Mouse (Mus musculus) splenic B cell, adult 2 months (primary cell): ENCODE results near the gene St6galnac4.

Source experiments
- DNase-seq: peaks from one replicate; pipeline ENCODE4 v3.0.0-alpha.2; 2011; ENCODE audit warnings: low read depth, low spot score
- H3K27me3 ChIP-seq: 2 replicates; pipeline ENCODE4 v1.6.1; 2012; ENCODE audit warnings: mild to moderate bottlenecking, low read length, moderate library complexity, mixed read lengths; ENCODE audit not compliant: control insufficient read depth, poor library complexity, insufficient read depth, severe bottlenecking
- H3K36me3 ChIP-seq: 2 replicates; pipeline ENCODE4 v1.6.1; 2012; ENCODE audit warnings: mild to moderate bottlenecking, low read length, moderate library complexity, mixed read lengths; ENCODE audit not compliant: control insufficient read depth, poor library complexity, insufficient read depth, severe bottlenecking

Gene St6galnac4

DNA sequence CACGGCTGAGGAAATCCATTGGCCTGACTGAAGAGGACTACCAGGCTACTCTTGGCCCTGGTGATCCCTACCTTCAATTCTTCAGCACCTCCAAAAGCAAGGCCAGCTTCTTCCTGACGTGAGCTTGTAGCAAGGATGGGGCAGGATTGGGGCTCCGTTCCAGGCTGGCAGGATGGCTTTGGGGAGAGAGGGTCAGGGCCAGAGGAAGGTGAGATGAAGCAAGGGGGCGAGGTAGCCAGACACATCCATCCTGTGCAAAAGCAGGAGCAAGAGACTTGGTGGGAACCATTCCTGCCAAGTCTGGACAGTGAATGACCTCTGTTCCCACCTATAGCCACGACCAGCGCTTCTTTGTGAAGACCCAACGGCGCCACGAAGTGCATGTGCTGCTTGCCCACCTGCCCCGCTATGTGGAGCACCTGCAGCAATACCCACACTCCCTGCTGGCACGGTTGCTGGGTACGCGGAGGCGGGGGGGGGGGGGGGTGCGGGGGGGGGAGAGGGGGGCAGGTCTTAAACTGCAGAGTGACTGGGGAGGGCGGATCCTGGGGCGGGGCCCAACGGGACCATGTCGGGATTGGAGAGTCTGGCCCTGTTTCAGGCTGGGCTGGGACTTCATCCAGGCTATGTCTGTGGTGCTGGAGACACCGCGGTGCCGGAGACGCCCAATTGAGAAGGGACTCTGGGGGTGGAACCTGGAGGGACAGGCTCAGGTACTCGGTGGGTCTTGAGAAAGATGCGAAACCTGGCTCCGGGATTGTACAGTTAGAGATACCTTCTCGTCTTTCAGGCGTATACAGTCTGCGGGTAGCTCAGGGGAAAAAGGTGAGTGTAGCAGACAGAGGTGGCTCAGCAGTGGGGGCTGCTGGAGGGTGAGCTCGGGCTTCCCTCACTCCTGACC lies 8.5 kb upstream of the St6galnac4 start:
- DNase-seq, result no peak
- H3K36me3 ChIP-seq, result no peaks in the 10 kb centered on the region; the same call in 1 of the 2 replicates
- no peaks in the 10 kb centered on the region for H3K27me3 ChIP-seq

DNA sequence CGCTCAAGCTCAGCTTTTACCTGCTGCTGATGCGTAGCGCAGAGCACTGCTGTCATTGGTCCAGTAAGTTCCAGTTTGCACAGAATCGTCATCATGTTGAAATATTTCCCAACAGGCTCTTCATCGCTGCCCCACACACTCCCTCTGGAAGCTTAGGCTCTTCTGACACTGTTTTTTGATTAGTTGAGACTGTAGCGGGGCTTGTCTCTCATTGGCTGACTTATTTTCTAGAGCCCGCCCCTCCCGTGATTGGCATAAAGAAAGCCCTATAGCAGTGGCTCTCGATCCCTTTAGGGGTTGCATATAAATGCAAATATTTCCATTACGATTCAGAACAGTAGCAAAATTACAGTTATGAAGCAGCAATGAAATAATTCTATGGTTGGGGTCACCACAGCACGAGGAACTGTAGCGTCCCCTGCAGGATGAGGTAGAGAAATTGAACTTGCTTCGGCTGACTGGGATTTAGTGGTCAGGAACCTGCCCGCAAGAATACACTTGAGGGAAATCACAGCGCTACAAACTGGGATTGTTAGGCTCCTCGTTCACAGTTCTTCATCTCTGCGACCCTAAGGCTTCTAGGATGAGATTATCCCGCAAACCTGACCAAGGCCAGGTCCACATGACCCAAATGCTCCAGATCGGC lies 5.3 kb upstream of the St6galnac4 start:
- Histone ChIP-seq H3K36me3 (no peaks in the 10 kb centered on the region), H3K27me3 (no peaks in the 10 kb centered on the region)
- peak; percentile 44 for DNase-seq

GRCm38 (mm10) chr2:32582830-32583799 lies 3.8 kb upstream of the St6galnac4 start:
- H3K36me3 ChIP-seq, result no peaks in the 10 kb centered on the region
- peak; percentile 88 for DNase-seq
- no peaks in the 10 kb centered on the region for H3K27me3 ChIP-seq

DNA sequence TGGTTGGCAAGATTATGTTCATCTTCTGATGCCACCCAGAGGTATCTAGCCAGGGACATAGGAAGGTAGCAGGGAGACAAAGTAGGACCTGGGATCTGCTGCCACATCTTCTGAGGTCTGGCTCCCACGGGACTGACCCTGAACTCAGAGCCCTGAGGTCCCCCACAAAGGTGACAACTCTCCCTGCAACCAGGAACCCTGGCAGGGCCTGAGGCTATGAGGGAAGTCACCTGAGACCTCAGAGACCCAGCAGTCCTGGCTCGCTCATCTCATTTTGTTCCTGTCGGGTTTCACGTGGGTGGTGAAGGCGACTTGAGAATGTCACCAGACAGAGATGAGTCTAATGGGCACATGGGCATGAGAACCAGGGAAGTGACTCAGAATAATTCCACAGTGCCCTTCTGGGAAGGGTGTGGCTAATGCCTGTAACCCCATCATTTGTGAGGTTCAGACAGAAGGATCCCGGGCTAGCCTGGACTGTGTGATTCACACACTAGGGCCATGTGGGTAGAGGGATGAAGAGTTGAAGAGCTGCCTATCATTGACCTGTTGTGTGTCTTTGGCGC lies 1.7 kb upstream of the St6galnac4 start:
- H3K27me3 ChIP-seq, result no peaks in the 10 kb centered on the region
- no peak for DNase-seq
- H3K36me3 ChIP-seq, result 0 out of 2 replicates have a peak, but pooled peaks cover 2% of the 10 kb centered on the region

DNA sequence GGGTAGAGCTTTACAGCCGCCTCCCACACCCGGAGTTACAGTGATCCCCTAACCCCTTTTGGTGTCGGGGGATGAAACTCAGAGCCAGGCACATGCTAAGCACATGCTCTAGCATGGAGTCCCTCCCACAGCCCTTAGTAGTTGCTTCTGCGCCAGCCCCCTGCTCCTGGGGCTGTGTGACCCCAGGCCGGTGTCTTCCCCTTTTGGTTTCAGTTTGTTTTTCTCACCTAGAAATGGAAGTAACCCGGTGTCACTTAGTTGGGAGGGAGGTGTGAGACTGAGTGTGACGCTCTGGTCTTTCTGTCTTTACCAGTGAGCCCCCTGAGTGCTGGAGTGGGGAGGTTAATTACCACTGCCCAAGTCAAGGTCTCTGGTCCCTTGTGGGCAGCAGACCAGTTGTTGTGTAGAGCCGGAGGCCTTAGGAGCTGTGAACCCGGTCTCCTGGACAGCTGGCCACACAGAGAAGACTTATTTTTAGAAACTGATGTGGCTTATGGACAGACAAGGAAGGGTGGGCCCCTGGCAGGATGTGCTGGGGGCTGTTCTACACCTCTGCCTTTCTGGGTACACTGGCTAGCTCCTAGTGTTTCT lies 931 bp downstream of the St6galnac4 start:
- H3K36me3 ChIP-seq, result peaks cover 5% of the 10 kb centered on the region; the same call in 1 of the 2 replicates
- H3K27me3 ChIP-seq, result no peaks in the 10 kb centered on the region
- peak; percentile 86 for DNase-seq

DNA sequence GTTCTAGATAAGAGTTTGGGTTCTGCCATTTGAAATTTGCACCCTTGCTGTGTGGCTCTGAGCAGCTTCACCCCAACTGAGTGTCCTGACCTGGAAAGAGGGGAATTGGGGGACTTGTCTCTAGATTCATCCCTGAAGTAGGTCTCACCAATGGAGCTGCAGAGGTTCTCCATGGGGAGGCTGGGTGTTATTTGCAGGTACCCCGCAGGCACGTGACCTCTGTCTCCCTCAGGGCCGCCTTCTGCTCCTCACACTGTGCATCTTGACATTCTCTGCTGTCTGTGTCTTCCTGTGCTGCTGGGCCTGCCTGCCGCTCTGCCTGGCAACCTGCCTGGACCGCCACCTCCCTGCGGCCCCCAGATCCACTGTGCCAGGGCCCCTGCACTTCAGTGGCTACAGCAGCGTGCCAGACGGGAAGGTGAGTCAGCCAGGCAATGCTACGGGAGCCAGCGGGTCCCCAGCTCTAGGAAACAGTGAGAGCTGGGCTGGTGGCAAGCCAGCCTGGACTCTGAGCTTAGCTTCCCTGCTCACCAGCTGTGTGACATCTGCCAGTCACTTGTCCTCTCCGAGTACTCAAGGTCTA lies 2.4 kb downstream of the St6galnac4 start:
- peaks cover 8% of the 10 kb centered on the region; the same call in 1 of the 2 replicates for H3K36me3 ChIP-seq
- no peaks in the 10 kb centered on the region for H3K27me3 ChIP-seq
- no peak for DNase-seq

- H3K27me3 ChIP-seq, result no peaks in the 10 kb centered on the region
- no peak for DNase-seq
These were observed 3.3 kb downstream of the St6galnac4 start for GRCm38 (mm10) chr2:32590224-32590623.

DNA sequence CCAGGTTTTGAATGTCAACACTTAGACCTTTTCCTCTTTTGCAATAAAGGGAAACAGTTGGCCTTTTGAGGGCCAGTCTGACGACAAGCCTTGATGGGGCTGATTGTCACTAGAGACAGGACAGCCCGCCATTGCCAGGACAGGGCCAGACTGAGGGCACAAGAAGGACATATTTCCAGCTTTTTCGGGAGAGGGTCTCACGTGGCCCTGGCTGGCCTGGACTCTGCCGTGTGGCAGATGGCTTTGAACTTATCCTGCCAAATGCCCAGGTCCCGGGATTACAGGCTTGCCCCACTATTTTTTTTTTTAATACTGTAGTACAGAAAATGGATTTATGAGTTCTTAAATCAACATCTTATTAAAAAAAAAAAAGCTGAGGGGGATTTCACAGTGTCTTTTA lies 4.4 kb downstream of the St6galnac4 start:
- H3K36me3 ChIP-seq, result peaks cover 10% of the 10 kb centered on the region
- no peak for DNase-seq

More at GRCm38 (mm10) chr2:32590224-32590623, 3.3 kb downstream of the St6galnac4 start:
- peaks cover 10% of the 10 kb centered on the region; the same call in 1 of the 2 replicates for H3K36me3 ChIP-seq

DNA sequence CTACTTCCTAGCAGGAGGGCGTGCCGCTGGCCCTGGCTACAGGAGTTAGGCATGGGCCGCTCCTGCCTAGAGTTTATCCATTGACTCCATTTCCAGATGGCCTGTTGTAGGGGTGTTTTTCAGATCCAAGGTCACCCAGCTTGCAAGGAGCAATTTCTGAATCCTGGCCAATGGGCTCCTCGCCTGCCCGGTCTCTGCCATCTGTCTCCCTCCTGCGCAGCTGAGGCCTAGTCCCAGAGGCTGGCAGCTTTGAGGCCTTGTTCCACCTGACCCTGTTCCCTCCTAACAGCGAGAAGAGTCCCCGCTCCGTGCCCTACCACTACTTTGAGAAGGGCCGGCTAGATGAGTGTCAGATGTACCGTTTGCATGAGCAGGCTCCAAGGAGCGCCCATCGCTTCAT lies 9.8 kb downstream of the St6galnac4 start:
- DNase-seq, result no peak

More for the DNA sequence above, 4.4 kb downstream of the St6galnac4 start:
- H3K27me3 ChIP-seq, result no peaks in the 10 kb centered on the region

GRCm38 (mm10) chr2:32597248-32597647 lies 10.4 kb downstream of the St6galnac4 start:
- DNase-seq, result no peak
- no peaks in the 10 kb centered on the region for H3K27me3 ChIP-seq
- peaks cover 17% of the 10 kb centered on the region for H3K36me3 ChIP-seq

More for the DNA sequence above, 9.8 kb downstream of the St6galnac4 start:
- no peaks in the 10 kb centered on the region for H3K27me3 ChIP-seq
- H3K36me3 ChIP-seq, result peaks cover 19% of the 10 kb centered on the region

DNA sequence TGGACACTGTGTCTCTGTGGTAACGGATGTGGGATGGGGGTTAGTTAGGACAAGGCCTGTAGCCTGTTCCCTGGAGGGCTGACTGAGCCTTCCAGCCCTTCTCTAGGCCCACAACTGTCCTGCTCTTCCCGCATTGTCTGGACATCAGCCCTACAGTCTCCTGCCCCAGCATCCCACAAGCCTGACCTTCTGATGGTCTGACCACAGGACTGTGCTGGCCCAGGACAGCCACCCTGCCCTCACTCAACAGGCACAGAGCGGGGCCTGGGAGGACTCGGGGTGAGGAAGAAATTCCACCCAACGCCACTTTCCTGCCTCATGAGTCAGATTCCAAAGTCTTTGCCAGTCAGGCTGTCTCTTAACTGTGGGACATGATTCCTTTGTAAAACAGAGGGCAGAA lies 10.8 kb downstream of the St6galnac4 start:
- no peak for DNase-seq

GRCm38 (mm10) chr2:32598506-32598905 lies 11.6 kb downstream of the St6galnac4 start:
- Histone ChIP-seq H3K36me3 (peaks cover 16% of the 10 kb centered on the region), H3K27me3 (no peaks in the 10 kb centered on the region)
- no peak for DNase-seq

More for the DNA sequence above, 10.8 kb downstream of the St6galnac4 start:
- Histone ChIP-seq H3K27me3 (no peaks in the 10 kb centered on the region), H3K36me3 (peaks cover 16% of the 10 kb centered on the region)

GRCm38 (mm10) chr2:32599409-32599808 lies 12.5 kb downstream of the St6galnac4 start, which contains the start of gene St6galnac6:
Gene St6galnac6 (plus strand): TSS chr2:32599709.
- no peak for DNase-seq

More at GRCm38 (mm10) chr2:32599409-32599808, 12.5 kb downstream of the St6galnac4 start, which contains the start of gene St6galnac6:
- no peaks in the 10 kb centered on the region for H3K27me3 ChIP-seq
- H3K36me3 ChIP-seq, result peaks cover 11% of the 10 kb centered on the region
